Mouse (Mus musculus): ENCODE results near the gene Fam13c.

GRCm38 (mm10) chr10:70485287-70485612, 45.0 kb downstream of the Fam13c start:
- TF ChIP-seq CTCF (IDR thresholded peaks at IDR 0.05) = no peak
- TF ChIP-seq EP300 (IDR thresholded peaks at IDR 0.05) = no peak
